Mouse (Mus musculus) testis, adult 2 months (tissue): ENCODE data around the gene Nsmce1.

Source experiments
- CTCF ChIP-seq: fragments of 200-500 bp; IDR thresholded peaks from 2 replicates; pipeline ENCODE4 v1.5.1; 2012; ENCODE audit warnings: low read depth, mild to moderate bottlenecking, inconsistent platforms, low read length, moderate library complexity; ENCODE audit not compliant: control insufficient read depth, insufficient read depth, insufficient replicate concordance
- POLR2A ChIP-seq: fragments of 200-500 bp; IDR thresholded peaks from 2 replicates; pipeline ENCODE4 v1.6.1; 2012; ENCODE audit warnings: low read depth, mild to moderate bottlenecking, inconsistent platforms, low read length, moderate library complexity; ENCODE audit not compliant: control insufficient read depth

GRCm38 (mm10) chr7:125430170-125430842 lies 61.1 kb downstream of the Nsmce1 start:
- TF ChIP-seq CTCF (no peak), POLR2A (no peak)
